Mouse (Mus musculus): ENCODE data around the gene Acbd3.

Acbd3 gene

GRCm38 (mm10) chr1:180757956-180758520 is 32.2 kb downstream of the Acbd3 start:
- DNase-seq (ENCODE audit: extremely low spot score, low spot score), result no peak

GRCm38 (mm10) chr1:180762180-180762579 is 36.3 kb downstream of the Acbd3 start:
- DNase-seq (ENCODE audit: extremely low spot score, low spot score), result no peak

GRCm38 (mm10) chr1:180762679-180763078 is 36.8 kb downstream of the Acbd3 start:
- no peak for DNase-seq (ENCODE audit: extremely low spot score, low spot score)

GRCm38 (mm10) chr1:180763307-180763706 is 37.5 kb downstream of the Acbd3 start:
- DNase-seq (ENCODE audit: extremely low spot score, low spot score), result peak; percentile 61

GRCm38 (mm10) chr1:180763828-180764227 is 38.0 kb downstream of the Acbd3 start:
- peak; percentile 88 for DNase-seq (ENCODE audit: extremely low spot score, low spot score)

- no peak for DNase-seq (ENCODE audit: extremely low spot score, low spot score)
Measured at GRCm38 (mm10) chr1:180765393-180765792, 39.5 kb downstream of the Acbd3 start.

- no peak for DNase-seq (ENCODE audit: extremely low spot score, low spot score)
Measured at GRCm38 (mm10) chr1:180766557-180766956, 40.7 kb downstream of the Acbd3 start.

GRCm38 (mm10) chr1:180767541-180768333 is 41.9 kb downstream of the Acbd3 start:
- DNase-seq (ENCODE audit: extremely low spot score, low spot score), result no peak

- peak; percentile 87 for DNase-seq (ENCODE audit: extremely low spot score, low spot score)
Measured at GRCm38 (mm10) chr1:180768334-180769168, 42.7 kb downstream of the Acbd3 start.

GRCm38 (mm10) chr1:180771306-180771705 is 45.5 kb downstream of the Acbd3 start:
- no peak for DNase-seq (ENCODE audit: extremely low spot score, low spot score)

- DNase-seq (ENCODE audit: extremely low spot score, low spot score), result no peak
Measured at GRCm38 (mm10) chr1:180771722-180772121, 45.9 kb downstream of the Acbd3 start.

- no peak for DNase-seq (ENCODE audit: extremely low spot score, low spot score)
Measured at GRCm38 (mm10) chr1:180772291-180772690, 46.4 kb downstream of the Acbd3 start.

- peak; percentile 47 for DNase-seq (ENCODE audit: extremely low spot score, low spot score)
Measured at GRCm38 (mm10) chr1:180774664-180775063, 48.8 kb downstream of the Acbd3 start.

GRCm38 (mm10) chr1:180775317-180775716 is 49.5 kb downstream of the Acbd3 start:
- no peak for DNase-seq (ENCODE audit: extremely low spot score, low spot score)

- no peak for DNase-seq (ENCODE audit: extremely low spot score, low spot score)
Measured at GRCm38 (mm10) chr1:180775849-180776493, 50.1 kb downstream of the Acbd3 start.

- no peak for DNase-seq (ENCODE audit: extremely low spot score, low spot score)
Measured at GRCm38 (mm10) chr1:180776494-180776893, 50.7 kb downstream of the Acbd3 start.

- no peak for DNase-seq (ENCODE audit: extremely low spot score, low spot score)
Measured at GRCm38 (mm10) chr1:180777289-180777659, 51.4 kb downstream of the Acbd3 start.

- peak; percentile 89 for DNase-seq (ENCODE audit: extremely low spot score, low spot score)
Measured at GRCm38 (mm10) chr1:180777660-180778402, 52.0 kb downstream of the Acbd3 start.

- no peak for DNase-seq (ENCODE audit: extremely low spot score, low spot score)
Measured at GRCm38 (mm10) chr1:180778403-180778754, 52.5 kb downstream of the Acbd3 start.

- no peak for DNase-seq (ENCODE audit: extremely low spot score, low spot score)
Measured at GRCm38 (mm10) chr1:180778941-180779340, 53.1 kb downstream of the Acbd3 start.

GRCm38 (mm10) chr1:180780291-180780690 is 54.4 kb downstream of the Acbd3 start:
- DNase-seq (ENCODE audit: extremely low spot score, low spot score), result no peak

All from neural tube, embryonic 10.5 days (tissue).